Mouse (Mus musculus) gastrocnemius, adult 18-20 months (tissue): ENCODE measurements around the gene Gabrb1. TPM values are rescaled to one million over a fixed set of nuclear protein-coding genes. Genes with fewer than 3 reads are reported as not detected.
"Not testable (repeated sequence)": the region's sequence is repeated elsewhere in the genome, so short reads cannot be mapped to it uniquely, and the experiment has no call there.

Experiments
- DNase-seq: peaks from one replicate; pipeline ENCODE4 v3.0.0; 2021; ENCODE audit warnings: low spot score
- total RNA-seq, 2 experiments: library from RNA; stranded (reverse); gene quantifications; 2 replicates each; pipeline ENCODE4 v1.2.3; 2021

Gabrb1 gene
- total RNA-seq, 2 experiments from 2014 or later = 0.02 TPM

GRCm38 (mm10) chr5:72003811-72004435, 346.0 kb downstream of the Gabrb1 start:
- no peak for DNase-seq

- no peak for DNase-seq
These were observed 379.0 kb downstream of the Gabrb1 start for GRCm38 (mm10) chr5:72036954-72037353.

- DNase-seq = no peak
These were observed 385.6 kb downstream of the Gabrb1 start for GRCm38 (mm10) chr5:72043226-72044151.

- no peak for DNase-seq
These were observed 388.3 kb downstream of the Gabrb1 start for GRCm38 (mm10) chr5:72046261-72046660.

GRCm38 (mm10) chr5:72064079-72064478, 406.2 kb downstream of the Gabrb1 start:
- DNase-seq = no peak

GRCm38 (mm10) chr5:72068826-72069225, 410.9 kb downstream of the Gabrb1 start:
- DNase-seq = no peak

- DNase-seq = not testable (repeated sequence)
These were observed 411.5 kb downstream of the Gabrb1 start for GRCm38 (mm10) chr5:72069398-72069797.

GRCm38 (mm10) chr5:72076781-72077180, 418.9 kb downstream of the Gabrb1 start:
- no peak for DNase-seq

- no peak for DNase-seq
These were observed 428.6 kb downstream of the Gabrb1 start for GRCm38 (mm10) chr5:72086518-72086917.

GRCm38 (mm10) chr5:72094582-72094981, 436.7 kb downstream of the Gabrb1 start:
- DNase-seq = no peak

GRCm38 (mm10) chr5:72095015-72095414, 437.1 kb downstream of the Gabrb1 start:
- no peak for DNase-seq

GRCm38 (mm10) chr5:72104274-72104921, 446.5 kb downstream of the Gabrb1 start:
- no peak for DNase-seq

- DNase-seq = no peak
These were observed 464.6 kb downstream of the Gabrb1 start for GRCm38 (mm10) chr5:72122414-72123037.

- DNase-seq = no peak
These were observed 468.8 kb downstream of the Gabrb1 start for GRCm38 (mm10) chr5:72126681-72127080.

GRCm38 (mm10) chr5:72133906-72134305, 476.0 kb downstream of the Gabrb1 start:
- no peak for DNase-seq

GRCm38 (mm10) chr5:72138256-72138655, 480.3 kb downstream of the Gabrb1 start:
- no peak for DNase-seq

- no peak for DNase-seq
These were observed 481.7 kb downstream of the Gabrb1 start for GRCm38 (mm10) chr5:72139619-72140018.

- no peak for DNase-seq
These were observed 490.8 kb downstream of the Gabrb1 start for GRCm38 (mm10) chr5:72148679-72149078.

GRCm38 (mm10) chr5:72150870-72151269, 493.0 kb downstream of the Gabrb1 start:
- DNase-seq = no peak

- not testable (repeated sequence) for DNase-seq
These were observed 497.8 kb downstream of the Gabrb1 start for GRCm38 (mm10) chr5:72155686-72156085.

- no peak for DNase-seq
These were observed 498.7 kb downstream of the Gabrb1 start for GRCm38 (mm10) chr5:72156598-72156997.

- no peak for DNase-seq
These were observed 500.8 kb downstream of the Gabrb1 start for GRCm38 (mm10) chr5:72158667-72159066.
